Mouse (Mus musculus): ENCODE measurements around the gene Acot5. TPM values are rescaled to one million over a fixed set of nuclear protein-coding genes. Genes with fewer than 3 reads are reported as not detected.

The Acot5 gene
- total and polyA plus RNA-seq, 3 experiments = not detected

DNA sequence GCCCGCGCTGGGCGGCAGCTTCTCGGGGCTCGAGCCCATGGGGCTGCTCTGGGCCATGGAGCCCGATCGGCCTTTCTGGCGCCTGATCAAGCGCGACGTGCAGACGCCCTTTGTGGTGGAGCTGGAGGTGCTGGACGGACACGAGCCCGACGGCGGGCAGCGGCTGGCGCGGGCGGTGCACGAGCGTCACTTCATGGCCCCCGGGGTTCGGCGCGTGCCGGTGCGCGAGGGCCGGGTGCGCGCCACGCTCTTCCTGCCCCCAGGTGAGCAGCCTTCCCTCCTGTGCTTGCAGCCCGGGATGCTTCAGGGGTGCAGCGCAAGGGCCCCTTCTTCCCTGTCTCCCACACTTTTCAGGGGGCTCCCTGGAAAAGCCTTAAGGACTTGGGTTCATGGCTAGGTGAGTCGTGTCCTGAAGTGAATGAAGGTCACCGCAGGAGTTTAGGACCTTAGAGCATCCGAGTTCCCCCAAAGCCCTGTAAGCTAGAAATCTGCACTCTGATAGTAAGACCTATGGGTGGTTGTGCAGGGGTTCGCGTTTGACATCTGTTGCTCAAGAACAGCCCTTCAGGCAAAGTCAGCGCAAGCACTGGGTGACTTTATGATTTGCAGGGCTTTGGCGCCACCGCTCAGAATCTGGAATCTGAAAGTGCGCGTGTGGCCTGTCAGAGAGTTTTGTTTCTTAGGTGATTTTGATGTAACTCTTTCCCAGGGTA is 15.3 kb upstream of the Acot5 start:
- no peak for TF ChIP-seq ZMIZ1 (IDR thresholded peaks at IDR 0.05; ENCODE audit: low read depth, low read length)
- no peak for TF ChIP-seq KAT2A (IDR thresholded peaks at IDR 0.05; ENCODE audit: insufficient replicate concordance, low read length)
- TF ChIP-seq E2F4 (IDR thresholded peaks at IDR 0.05; ENCODE audit: insufficient replicate concordance, low read depth, low read length) = no peak
- TF ChIP-seq MYC (IDR thresholded peaks at IDR 0.05; ENCODE audit: low read depth, low read length) = no peak
- no peak for TF ChIP-seq SIN3A (IDR thresholded peaks at IDR 0.05; ENCODE audit: low read length)
- TF ChIP-seq IRF4 (IDR thresholded peaks at IDR 0.05; ENCODE audit: low read depth, low read length) = no peak
- no peak for TF ChIP-seq ZKSCAN1 (IDR thresholded peaks at IDR 0.05; ENCODE audit: borderline replicate concordance, low read depth, low read length)
- TF ChIP-seq ETS1 (conservative IDR thresholded peaks at IDR 0.05; ENCODE audit: low read depth, low read length) = no peak
- TF ChIP-seq CHD1 (IDR thresholded peaks at IDR 0.05; ENCODE audit: low read depth, low read length) = no peak
- TF ChIP-seq EP300 (IDR thresholded peaks at IDR 0.05; ENCODE audit: low read length) = no peak
- TF ChIP-seq CTCF (conservative IDR thresholded peaks at IDR 0.05 in 1 of 2, IDR thresholded peaks at IDR 0.05 in 1 of 2; ENCODE audit: low read depth in 2 of 2, low read length in 2 of 2) = no peak
- no peak for TF ChIP-seq UBTF (IDR thresholded peaks at IDR 0.05; ENCODE audit: low read depth, low read length)
- no peak for TF ChIP-seq GABPA (IDR thresholded peaks at IDR 0.05; ENCODE audit: insufficient replicate concordance, low read depth, low read length)
- no peak for TF ChIP-seq NRF1 (IDR thresholded peaks at IDR 0.05; ENCODE audit: low read depth, low read length)
- no peak for TF ChIP-seq TCF12 (IDR thresholded peaks at IDR 0.05; ENCODE audit: low read depth, low read length)
- TF ChIP-seq ZC3H11A (IDR thresholded peaks at IDR 0.05; ENCODE audit: low read depth, low read length) = no peak
- Histone ChIP-seq H3K9me3 (replicated peaks; ENCODE audit: low read length) (no peaks in the 10 kb centered on the region), H3K27me3 (replicated peaks) (no peaks in the 10 kb centered on the region), H3K9ac (ENCODE audit: insufficient read depth, low read depth) (no peak overlapping the region), H3K27ac (ENCODE audit: insufficient read depth, low read depth) (no peak overlapping the region), H3K4me1 (ENCODE audit: control insufficient read depth in 1 of 2, insufficient read depth in 2 of 2) (no peaks in the 10 kb centered on the region), H3K79me2 (replicated peaks; ENCODE audit: control insufficient read depth, extremely low read depth, insufficient read depth, poor library complexity, severe bottlenecking) (no peaks in the 10 kb centered on the region), H3K4me2 (ENCODE audit: insufficient read depth, low read depth, poor library complexity, severe bottlenecking) (no peak overlapping the region), H3K4me3 (replicated peaks in 1 of 3; ENCODE audit: low read depth in 2 of 3, low read length in 2 of 3, poor library complexity in 1 of 3) (no peak overlapping the region), H3K36me3 (replicated peaks in 1 of 2; ENCODE audit: control insufficient read depth in 1 of 2, insufficient read depth in 1 of 2, low read length in 1 of 2) (no peaks in the 10 kb centered on the region)
- in situ Hi-C loops (cut with MboI; ENCODE audit: low pct_ligation_motif_present, low pct_unique_long_range_greater_than_20kb, low sequenced_read_pairs) = loop anchor here (25.0 kb wide), 2 partner anchors 92 to 267 kb away; partner anchors contain the start of gene Riox1
- no peak for DNase-seq (ENCODE audit: extremely low read depth)
- dilution Hi-C loops (cut with MboI; ENCODE audit: extremely low pct_ligation_motif_present, extremely low pct_unique_long_range_greater_than_20kb, low sequenced_read_pairs) = no loop called here

DNA sequence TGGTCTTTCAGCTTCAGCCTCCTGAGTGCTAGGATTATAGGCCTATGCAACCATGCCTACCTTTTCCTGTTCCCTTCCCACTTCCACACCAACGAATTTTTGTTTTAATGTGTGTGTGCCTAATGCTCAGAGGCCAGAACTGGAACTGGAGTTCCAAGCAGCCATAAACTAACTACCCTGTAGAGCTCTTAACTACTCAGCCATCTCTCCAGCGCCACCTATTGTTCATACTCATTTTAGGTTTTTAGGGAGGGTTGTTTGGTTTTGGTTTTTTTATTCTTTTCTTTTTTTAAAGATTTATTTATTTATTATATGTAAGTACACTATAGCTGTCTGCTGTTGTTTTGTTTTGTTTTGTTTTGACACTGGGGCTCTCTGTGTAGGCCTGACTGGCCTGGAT is 8.2 kb upstream of the Acot5 start:
- peak; percentile 67 for TF ChIP-seq SMC3 (IDR thresholded peaks at IDR 0.05; ENCODE audit: low read depth, low read length)
- TF ChIP-seq BHLHE40 (IDR thresholded peaks at IDR 0.05; ENCODE audit: low read depth, low read length) = no peak
- TF ChIP-seq ZNF384 (IDR thresholded peaks at IDR 0.05; ENCODE audit: low read depth, low read length) = peak; percentile 51; the same call in 1 of the 2 replicates
- peak; percentile 45 to 73 for TF ChIP-seq CTCF (conservative IDR thresholded peaks at IDR 0.05 in 1 of 2, IDR thresholded peaks at IDR 0.05 in 1 of 2; ENCODE audit: low read depth in 2 of 2, low read length in 2 of 2)
- peak; percentile 69 for TF ChIP-seq RAD21 (IDR thresholded peaks at IDR 0.05; ENCODE audit: low read depth, low read length)
- dilution Hi-C loops (cut with MboI; ENCODE audit: extremely low pct_ligation_motif_present, extremely low pct_unique_long_range_greater_than_20kb, low sequenced_read_pairs) = no loop called here
- Histone ChIP-seq H3K4me1 (ENCODE audit: control insufficient read depth in 1 of 2, insufficient read depth in 2 of 2) (no peaks in the 10 kb centered on the region), H3K4me3 (replicated peaks in 1 of 3; ENCODE audit: low read depth in 2 of 3, low read length in 2 of 3, poor library complexity in 1 of 3) (no peak overlapping the region), H3K9ac (ENCODE audit: insufficient read depth, low read depth) (no peak overlapping the region), H3K4me2 (ENCODE audit: insufficient read depth, low read depth, poor library complexity, severe bottlenecking) (no peak overlapping the region), H3K36me3 (replicated peaks in 1 of 2; ENCODE audit: control insufficient read depth in 1 of 2, insufficient read depth in 1 of 2, low read length in 1 of 2) (no peaks in the 10 kb centered on the region), H3K9me3 (replicated peaks; ENCODE audit: low read length) (peaks cover 2% of the 10 kb centered on the region), H3K27ac (ENCODE audit: insufficient read depth, low read depth) (no peak overlapping the region), H3K79me2 (replicated peaks; ENCODE audit: control insufficient read depth, extremely low read depth, insufficient read depth, poor library complexity, severe bottlenecking) (no peaks in the 10 kb centered on the region), H3K27me3 (replicated peaks) (no peaks in the 10 kb centered on the region)
- peak; percentile 56 for DNase-seq (ENCODE audit: extremely low read depth)
- in situ Hi-C loops (cut with MboI; ENCODE audit: low pct_ligation_motif_present, low pct_unique_long_range_greater_than_20kb, low sequenced_read_pairs) = loop anchor here (25.0 kb wide), 2 partner anchors 99 to 274 kb away; partner anchors contain the start of gene Riox1
